Mouse (Mus musculus) thymus, adult 18-20 months (tissue): Measurements from ENCODE around the gene Slc25a21.

Experiments
- DNase-seq, 2 experiments: peaks; one replicate each; pipeline ENCODE4 v3.0.0; 2022; ENCODE audit warnings: mixed read lengths in 2 of 2

Gene Slc25a21

GRCm38 (mm10) chr12:57184401-57185147 is 12.7 kb downstream of the Slc25a21 start:
- no peak for DNase-seq

DNA sequence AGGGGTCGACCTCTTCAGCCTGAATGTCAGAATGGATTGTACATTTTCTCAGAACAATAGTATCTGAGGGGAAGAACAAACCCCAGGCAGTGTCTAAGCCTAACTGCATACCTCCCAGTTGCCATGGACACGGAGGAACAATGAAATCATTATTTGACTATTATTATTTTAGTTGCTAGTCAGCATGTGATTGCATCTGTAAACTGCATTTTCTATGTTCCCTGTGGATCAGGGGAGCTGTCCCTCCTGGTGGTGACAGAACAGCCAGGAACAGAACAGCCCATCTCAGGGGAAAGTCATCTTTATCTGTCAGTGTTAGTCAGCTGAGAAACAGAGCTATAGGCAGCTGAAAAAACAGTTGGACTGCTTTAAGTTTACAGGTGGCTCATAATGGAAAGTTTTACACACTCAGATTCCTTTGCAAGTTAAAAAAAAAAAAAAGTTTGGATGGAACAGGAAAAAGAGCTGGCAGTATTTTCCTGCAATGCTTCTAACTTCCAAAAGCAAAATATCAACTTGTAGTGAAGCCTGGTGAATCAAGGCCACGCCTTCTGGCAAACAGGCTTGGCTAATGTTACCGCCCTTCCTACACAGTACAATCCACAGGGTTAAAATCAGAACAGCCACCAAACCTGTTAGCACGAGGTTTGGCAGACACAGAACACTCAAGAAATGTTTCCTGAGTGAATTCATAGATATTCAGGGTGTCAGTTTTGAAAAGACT is 17.6 kb downstream of the Slc25a21 start:
- no peak for DNase-seq

DNA sequence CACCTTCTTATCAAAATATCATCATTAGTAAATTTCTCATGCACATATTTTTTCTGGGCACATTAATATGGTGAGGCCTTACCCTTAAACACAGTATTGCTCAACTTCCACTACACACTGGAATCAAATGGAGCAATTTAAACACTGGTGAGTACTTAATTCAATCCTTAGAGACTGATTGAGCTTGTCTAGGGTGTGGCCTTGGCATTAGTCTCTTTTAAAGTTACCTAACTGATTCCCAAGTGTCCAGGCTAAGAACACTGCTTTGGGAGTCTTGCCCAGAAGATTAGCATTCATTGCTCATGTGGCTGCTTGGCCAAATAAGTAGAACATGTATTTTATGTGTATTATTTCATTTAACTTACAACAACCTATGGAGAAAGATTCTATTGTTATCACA is 18.5 kb downstream of the Slc25a21 start:
- no peak for DNase-seq

DNA sequence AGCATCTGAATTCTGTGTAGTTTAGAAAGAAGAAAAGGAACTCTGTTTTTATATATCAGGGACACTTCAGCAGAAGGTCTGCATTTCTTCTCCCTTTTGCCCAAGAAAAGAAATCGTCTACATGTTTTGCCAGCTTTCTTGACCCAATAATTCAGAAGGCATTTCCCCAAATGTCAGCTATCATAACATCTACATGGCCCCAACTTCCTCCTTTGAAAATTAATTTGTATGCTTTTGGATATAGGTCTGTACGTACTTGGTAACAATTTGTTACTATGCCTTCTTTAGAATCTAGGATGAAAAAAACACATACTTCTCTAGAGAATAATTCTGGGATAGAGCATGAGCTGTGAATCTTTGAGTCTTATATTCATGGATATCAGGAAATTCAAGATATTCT is 34.0 kb downstream of the Slc25a21 start:
- DNase-seq = no peak

GRCm38 (mm10) chr12:57162840-57163239 is 34.4 kb downstream of the Slc25a21 start:
- DNase-seq = no peak

DNA sequence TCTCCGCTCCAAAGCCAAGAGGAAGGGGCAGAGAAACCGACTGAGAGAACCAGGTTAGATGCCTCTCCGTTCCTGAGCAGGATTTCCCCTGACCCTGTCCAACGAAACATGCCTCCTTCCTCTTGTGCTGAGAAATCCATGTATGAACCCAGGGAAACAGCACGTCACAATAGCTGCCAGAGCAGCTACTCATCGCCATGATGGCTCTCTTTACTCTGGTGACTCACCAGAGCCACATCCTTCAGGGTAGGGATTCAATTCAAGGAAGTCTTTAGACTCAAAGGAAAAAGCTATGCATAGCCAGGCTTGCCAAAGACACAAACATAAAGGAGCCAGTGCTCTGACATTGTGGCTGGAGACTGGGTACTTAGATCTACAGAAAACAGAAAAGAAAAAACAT is 37.4 kb downstream of the Slc25a21 start:
- DNase-seq = no peak

DNA sequence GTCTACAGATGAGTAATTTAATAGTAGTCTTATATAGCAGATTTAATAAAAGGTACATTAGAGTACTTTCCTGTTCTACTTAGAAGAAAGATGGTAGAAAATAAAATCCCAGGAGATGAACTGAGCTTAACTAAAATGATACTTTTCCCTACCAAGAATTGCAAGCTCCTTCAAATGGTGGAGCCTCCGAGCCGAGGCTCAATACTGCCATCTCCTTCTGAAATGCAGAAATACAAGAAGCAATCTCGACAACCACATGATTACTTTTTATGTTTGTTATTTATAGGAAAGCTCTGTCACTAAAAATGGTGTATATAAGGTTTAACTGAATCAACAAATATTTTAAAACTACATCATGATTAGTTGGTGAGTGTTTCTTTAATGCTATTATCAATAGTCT is 39.0 kb downstream of the Slc25a21 start:
- no peak for DNase-seq

DNA sequence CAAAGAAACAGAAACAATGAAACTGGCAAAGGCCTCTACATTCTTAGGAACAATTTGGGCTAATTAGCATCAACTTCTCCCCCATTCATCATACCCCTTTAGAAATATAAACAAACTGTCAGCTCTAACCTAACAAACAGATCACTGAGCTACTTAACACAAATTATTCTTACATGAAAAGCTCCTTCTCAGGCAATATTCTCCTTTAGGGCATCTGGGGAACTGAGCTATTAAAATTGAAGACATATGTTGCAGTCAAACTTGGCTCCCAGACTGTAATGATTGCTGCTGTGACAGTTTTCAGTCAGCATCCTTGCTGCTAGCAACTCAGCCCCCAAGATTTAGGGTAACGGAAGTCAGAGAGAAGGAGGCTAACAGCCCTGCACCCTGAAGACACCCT is 58.3 kb downstream of the Slc25a21 start:
- no peak for DNase-seq

- DNase-seq = no peak
These were observed 59.5 kb downstream of the Slc25a21 start for GRCm38 (mm10) chr12:57137809-57138208.

- no peak for DNase-seq
These were observed 78.7 kb downstream of the Slc25a21 start for GRCm38 (mm10) chr12:57118602-57119001.

GRCm38 (mm10) chr12:57115516-57115915 is 81.8 kb downstream of the Slc25a21 start:
- no peak for DNase-seq

GRCm38 (mm10) chr12:57109363-57109762 is 87.9 kb downstream of the Slc25a21 start:
- DNase-seq = no peak

DNA sequence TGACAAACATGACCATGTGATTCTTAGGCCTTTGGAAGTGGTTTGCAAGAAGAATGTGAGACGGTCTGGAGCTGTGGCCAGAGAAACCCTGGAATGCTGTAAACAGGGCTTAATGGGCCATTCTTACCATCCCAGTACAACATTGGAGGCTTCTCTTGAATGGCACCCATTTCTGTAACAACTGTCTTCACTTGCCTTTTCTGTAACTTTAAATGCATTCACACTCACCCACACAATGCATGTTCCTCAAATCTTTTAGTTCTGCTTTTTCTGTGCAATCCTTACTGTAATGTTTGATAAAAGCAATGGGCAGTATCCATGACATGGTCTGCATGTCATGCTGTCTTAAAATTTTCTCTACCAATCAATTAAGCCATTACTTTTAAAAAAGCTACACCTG is 95.0 kb downstream of the Slc25a21 start:
- DNase-seq = no peak

DNA sequence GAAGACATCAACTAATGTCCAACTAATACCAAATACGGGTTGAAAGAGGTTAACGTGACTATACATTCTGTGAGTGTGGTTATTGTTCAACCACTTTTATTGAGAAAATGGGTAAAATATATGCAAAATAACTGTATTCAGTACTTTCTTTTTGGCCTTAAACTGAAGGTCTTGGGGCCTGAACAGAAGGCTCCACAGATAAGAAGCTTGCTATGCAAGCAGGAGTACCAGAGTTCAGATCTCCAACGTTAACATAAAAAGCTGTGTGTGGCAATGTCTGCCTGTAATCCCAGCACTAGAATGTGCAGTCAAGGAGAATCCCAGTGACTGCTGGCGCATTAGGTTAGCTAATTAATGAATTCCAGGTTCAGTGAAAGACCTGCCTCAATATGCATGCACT is 96.7 kb downstream of the Slc25a21 start:
- no peak for DNase-seq

DNA sequence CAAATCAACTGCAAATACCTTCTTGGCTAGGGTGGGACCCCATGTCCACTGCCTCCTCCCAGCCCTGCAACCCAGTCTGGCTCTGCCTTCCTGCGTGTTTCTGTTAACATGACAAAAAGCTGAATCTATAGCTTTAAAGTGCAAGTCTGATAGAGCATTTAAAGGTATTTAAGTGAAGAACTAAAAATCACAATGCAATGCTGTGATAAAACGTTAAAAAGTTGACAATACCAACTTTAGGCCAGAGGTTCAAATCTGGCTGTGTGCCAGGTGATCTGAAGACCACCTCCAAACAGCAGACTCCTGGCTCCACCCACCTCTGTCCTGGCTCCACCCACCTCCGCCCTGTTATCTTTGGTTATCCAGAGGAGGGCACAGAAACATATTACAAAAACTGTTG is 98.2 kb downstream of the Slc25a21 start:
- DNase-seq = no peak

GRCm38 (mm10) chr12:57098371-57098770 is 98.9 kb downstream of the Slc25a21 start:
- no peak for DNase-seq

DNA sequence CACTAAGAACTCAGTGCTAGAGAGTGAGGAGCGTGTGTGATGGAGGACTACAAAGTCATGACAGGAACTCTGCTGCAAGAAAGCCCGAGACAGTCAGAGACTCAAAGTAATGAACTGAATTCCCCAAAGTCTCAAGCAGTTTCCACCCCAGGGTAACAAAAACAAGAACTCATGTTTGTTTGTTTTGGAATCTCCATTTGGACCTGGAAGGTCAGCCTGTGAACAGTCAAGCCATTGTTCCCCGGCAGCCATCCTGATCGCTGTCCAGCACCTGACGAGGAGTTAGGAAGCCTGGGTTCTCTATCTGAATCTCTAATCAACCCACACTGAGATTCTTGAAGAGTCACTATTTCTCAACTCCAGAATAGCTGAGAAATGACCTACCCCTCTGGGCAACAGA is 104.2 kb downstream of the Slc25a21 start:
- no peak for DNase-seq

DNA sequence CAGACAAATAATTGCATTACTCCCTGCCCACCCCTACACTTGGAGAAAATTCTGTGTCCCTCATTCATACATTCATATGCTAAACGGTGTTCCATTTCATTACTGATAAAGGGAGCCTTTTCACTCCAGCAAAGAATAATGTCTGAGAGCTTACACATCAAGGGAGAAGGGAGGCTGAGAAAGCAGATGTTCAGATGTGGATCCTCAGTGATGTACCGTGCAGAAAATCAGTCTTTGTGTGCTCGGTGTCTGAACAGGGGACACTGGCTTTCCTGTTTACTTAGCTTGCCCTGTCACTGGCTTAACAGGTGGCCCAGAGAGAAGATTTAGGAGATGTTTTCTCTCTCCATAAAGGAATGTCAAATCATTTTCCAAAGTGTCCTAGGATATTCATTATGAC is 112.8 kb downstream of the Slc25a21 start:
- DNase-seq = no peak

GRCm38 (mm10) chr12:57083533-57083932 is 113.7 kb downstream of the Slc25a21 start:
- DNase-seq = no peak

- no peak for DNase-seq
These were observed 120.7 kb downstream of the Slc25a21 start for GRCm38 (mm10) chr12:57076606-57077005.

- no peak for DNase-seq
These were observed 124.7 kb downstream of the Slc25a21 start for GRCm38 (mm10) chr12:57072616-57073015.

GRCm38 (mm10) chr12:57068607-57069006 is 128.7 kb downstream of the Slc25a21 start:
- DNase-seq = no peak

- no peak for DNase-seq
These were observed 177.5 kb downstream of the Slc25a21 start for GRCm38 (mm10) chr12:57019737-57020136.

DNA sequence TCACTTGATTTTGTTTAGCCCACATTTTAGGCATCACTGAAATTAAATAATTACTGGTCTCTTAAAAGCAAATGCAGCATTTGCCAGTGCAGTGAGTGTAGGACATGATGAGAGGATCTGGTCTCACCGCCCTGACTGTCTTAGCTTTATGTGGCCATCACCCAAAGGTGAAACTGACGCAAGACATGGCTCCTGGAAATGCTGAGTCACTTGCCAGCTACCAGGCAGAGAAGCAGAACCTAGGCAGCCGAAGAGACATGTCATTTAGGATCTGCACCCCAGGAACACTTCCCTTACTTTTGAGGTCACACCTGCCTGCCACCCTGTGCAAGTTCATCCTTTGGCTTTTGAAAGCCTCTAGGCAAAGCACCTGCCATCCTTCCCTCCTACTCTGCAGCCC is 180.4 kb downstream of the Slc25a21 start:
- no peak for DNase-seq

DNA sequence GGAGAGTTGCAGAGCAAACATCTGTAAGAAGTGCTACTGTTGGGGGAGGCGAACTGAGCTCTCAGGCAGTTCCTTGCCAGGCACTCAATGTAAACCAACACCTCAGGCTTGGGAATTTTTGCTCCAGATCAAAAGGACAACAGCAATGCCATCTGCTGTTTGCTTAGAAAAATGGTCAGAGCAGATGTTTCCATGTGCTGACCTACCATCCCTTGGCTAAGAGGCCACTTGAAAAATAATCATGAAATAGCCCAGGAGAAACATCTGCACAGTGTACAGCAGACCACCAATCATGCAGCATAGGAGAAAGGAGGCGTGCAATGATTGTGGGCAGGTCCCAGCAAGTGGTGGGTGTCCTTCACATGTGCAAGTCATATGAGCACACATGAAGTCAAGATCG is 180.9 kb downstream of the Slc25a21 start:
- no peak for DNase-seq
